Mouse (Mus musculus): ENCODE measurements around the gene Wdr86.

Gene Wdr86

DNA sequence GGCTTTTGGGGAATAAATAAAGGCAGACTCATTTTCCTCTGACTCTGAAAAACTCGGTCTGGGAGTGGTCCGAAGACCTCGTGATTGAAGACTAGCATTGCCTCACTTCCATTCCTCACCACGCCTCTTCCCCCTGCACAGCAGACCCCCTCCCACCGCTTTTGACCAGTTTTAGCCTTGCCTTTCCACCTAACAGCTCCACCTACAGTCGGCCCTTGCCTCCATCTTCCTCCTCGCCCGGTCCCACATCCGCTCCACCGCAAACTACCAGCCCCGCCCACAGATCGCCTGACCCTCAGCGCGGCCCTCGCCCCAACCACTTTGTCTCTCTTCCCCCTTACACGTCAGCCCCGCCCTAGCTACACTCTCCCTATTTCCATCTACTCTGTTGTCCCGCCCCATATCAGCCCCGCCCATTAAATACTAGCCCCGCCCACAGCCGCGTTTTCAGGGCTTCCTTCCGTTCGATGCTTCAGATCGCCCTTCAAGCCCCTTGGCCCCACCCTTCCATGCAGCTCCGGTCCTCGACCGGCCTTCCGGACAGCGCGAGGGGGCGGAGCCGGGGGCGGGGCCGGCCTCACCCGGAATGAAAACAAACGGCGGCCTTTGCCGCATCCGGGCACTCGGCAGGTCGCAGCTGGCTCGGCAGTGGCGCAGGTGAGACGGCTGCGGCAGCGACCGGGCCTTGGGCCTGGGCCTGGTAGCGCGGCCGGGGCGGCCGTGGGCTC, 45.0 kb downstream of the Wdr86 start, which contains the start of gene Nub1:
Gene Nub1 (plus strand): TSS at position 167 of the 728 bp plus-strand sequence.
- DNase-seq (ENCODE audit: inconsistent age in 2 of 2, low spot score in 1 of 2): peak; percentile 99 to 100

GRCm38 (mm10) chr5:24684578-24685365, 45.8 kb downstream of the Wdr86 start:
- DNase-seq (ENCODE audit: inconsistent age in 2 of 2, low spot score in 1 of 2): peak; percentile 38 to 71

DNA sequence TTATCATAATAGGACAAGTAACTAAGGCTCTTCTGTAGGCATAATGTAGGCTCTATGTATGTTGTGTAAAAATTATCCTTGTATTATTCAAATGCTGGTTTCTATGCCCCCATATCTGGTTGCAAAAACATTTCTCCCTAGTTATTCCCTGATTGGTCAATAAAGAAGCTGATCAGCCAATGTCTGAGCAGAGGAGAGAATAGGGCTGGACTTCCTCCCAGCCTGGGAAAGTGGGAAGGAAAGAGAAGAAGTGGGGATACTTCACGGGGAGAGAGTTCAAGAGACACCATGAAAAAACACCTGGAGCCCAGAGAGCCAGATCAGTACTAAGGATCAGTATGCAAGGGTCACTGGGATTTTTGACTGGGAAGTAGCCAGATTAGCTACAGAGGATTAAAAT, 49.1 kb downstream of the Wdr86 start:
- DNase-seq (ENCODE audit: inconsistent age in 2 of 2, low spot score in 1 of 2): no peak

DNA sequence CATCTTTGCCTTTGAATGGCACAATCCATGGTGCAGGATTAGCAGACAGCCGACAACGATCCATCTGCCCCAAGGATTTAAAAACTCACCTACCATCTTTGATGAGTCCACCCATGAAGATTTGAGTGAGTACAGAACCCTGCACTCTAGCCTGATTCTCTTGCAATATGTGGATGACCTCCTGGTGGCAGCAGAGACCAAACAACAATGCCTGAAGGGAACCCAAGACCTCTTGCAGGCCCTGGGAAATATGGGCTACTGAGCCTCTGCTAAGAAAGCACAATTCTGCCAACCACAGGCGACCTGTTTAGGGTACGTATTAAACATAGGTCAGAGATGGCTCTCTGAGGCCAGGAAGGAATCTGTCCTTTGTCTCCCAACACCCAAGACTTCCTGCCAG, 56.3 kb downstream of the Wdr86 start:
- peak; percentile 81 to 96 for DNase-seq (ENCODE audit: inconsistent age in 2 of 2, low spot score in 1 of 2)
